Mouse (Mus musculus) embryo, embryonic 10 days (tissue): ENCODE results near the gene Prr23a2.
A peak's percentile ranks its signal among the peaks of the same experiment; 100 is the strongest.

Experiments
- DNase-seq: peaks from one replicate; pipeline ENCODE4 v3.0.0-alpha.2; 2015; ENCODE audit warnings: low spot score

Gene Prr23a2

GRCm38 (mm10) chr9:98856210-98856609, at the start of gene Prr23a2:
Gene Prr23a2 (plus strand): TSS chr9:98856494.
- no peak for DNase-seq

- DNase-seq, result no peak
Observed at GRCm38 (mm10) chr9:98807631-98808030, 48.7 kb upstream of the Prr23a2 start.

GRCm38 (mm10) chr9:98809526-98809925, 46.8 kb upstream of the Prr23a2 start:
- DNase-seq, result peak; percentile 67

DNA sequence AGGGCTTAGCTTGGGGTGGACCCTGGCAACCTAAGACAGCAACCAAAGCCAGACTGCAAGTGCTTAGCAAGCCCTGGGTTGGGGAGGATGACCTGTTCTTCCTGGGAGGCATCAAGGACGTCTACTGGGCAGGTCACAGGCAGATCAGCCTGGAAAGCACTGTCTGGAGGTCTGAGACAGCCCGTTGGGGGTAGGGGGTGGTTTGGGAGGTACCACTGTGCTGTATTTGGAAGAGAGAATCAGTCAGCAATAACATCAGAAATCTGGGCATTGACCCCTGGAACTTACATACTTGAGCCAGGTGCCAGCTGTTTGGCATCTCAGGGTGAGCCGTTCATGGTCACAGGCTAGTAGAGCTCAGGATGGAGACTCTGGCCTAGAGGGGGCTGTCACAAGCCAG, 40.2 kb upstream of the Prr23a2 start:
- DNase-seq, result no peak

GRCm38 (mm10) chr9:98817592-98817991, 38.7 kb upstream of the Prr23a2 start:
- DNase-seq, result no peak

- no peak for DNase-seq
Observed at GRCm38 (mm10) chr9:98818971-98819370, 37.3 kb upstream of the Prr23a2 start.

GRCm38 (mm10) chr9:98819481-98819880, 36.8 kb upstream of the Prr23a2 start:
- no peak for DNase-seq

- DNase-seq, result no peak
Observed at GRCm38 (mm10) chr9:98820461-98820860, 35.8 kb upstream of the Prr23a2 start.

- no peak for DNase-seq
Observed at GRCm38 (mm10) chr9:98821067-98821466, 35.2 kb upstream of the Prr23a2 start.

- no peak for DNase-seq
Observed at GRCm38 (mm10) chr9:98823805-98824204, 32.5 kb upstream of the Prr23a2 start.

DNA sequence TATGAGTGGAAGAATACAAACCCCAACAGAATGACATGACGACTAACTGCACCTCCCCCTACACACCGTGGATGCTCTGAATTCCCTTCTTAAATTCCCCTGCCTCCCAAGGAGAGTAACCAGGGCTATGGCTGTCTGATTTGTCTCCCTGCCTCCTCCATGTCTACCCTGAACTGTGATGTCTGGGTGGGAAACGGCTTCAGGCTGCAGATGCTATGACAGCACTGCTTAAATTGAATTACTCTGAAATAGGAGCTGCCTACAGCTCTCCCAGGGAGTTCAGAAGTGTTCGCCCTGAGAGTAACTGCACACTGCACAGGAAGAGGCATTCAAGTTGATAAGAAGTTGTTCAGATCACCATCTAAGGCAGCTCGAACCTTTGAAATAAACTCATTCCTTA, 26.8 kb upstream of the Prr23a2 start:
- DNase-seq, result peak; percentile 36

- no peak for DNase-seq
Observed at GRCm38 (mm10) chr9:98837537-98838074, 18.7 kb upstream of the Prr23a2 start.

- DNase-seq, result no peak
Observed at GRCm38 (mm10) chr9:98842117-98842516, 14.2 kb upstream of the Prr23a2 start, which contains the start of gene Prr23a1. Gene Prr23a1 (plus strand): TSS chr9:98842503.

GRCm38 (mm10) chr9:98863463-98863862, 7.2 kb downstream of the Prr23a2 start:
- DNase-seq, result peak; percentile 18

DNA sequence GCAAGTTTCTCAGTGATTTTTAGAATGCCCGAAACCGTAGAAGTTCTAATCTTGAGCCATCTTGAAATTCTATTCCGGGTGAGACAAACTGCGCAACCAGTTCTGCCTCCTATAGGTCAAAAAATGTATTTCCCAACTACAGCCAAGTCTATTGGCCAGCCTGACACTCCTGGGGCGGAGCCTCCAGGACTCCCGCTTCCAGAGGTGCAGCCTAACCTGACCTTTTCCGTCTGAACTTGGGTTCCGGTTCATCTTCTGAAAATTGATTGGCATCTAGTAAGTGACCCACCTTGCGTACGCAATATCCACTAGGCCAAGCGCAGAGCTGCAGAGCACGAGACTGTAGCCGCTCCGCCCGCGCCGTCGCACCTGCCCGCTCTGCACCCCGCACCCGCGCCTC, 8.3 kb downstream of the Prr23a2 start, which contains the start of gene Prr23a3:
Prr23a3 (plus strand) TSS at position 197 of the 400 bp plus-strand sequence.
- DNase-seq, result no peak

- DNase-seq, result no peak
Observed at GRCm38 (mm10) chr9:98901486-98901885, 45.2 kb downstream of the Prr23a2 start.

DNA sequence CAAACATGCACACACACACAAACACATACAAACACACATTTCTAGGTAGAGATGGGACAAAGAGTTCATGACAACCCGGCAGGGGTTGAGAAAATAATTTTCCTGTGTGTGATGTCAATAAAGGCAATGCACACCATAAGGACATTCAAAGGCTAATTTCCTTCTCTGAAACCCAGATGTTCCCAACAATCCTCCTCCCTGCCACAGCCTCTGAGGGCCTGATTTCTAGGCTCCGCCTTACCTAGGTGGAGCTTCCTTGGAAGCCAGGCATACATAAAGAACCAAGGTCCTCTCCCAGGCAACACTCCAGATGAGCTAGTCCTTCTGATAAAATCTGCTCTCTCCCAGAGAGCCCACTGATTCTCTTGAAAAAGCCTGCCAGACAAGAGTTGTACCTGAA, 46.5 kb downstream of the Prr23a2 start, which contains the start of gene 7420426K07Rik:
7420426K07Rik (plus strand) TSS at position 301 of the 400 bp plus-strand sequence.
- DNase-seq, result no peak
